ENCODE assay signal across 16 mouse cellular contexts in genomic region chr9:121549444-121549843, GRCm38 (mm10). TPM values are rescaled to one million over a fixed set of nuclear protein-coding genes. Genes with fewer than 3 reads are reported as not detected.
"Had no signal": no experiment of that assay in that cellular context is flagged by ENCODE, and none has a peak within 500 bp of the region (broad histone marks: within the 10 kb centered on the region; RNA-seq: fewer than 3 reads in every experiment).

No protein-coding gene starts in this region.

- H3K9me3 ChIP-seq: midbrain, embryonic 13.5 days; midbrain, embryonic 15.5 days; neural tube, embryonic 12.5 days had no signal

- H3K4me1 ChIP-seq: megakaryocyte, embryonic 14.5 days; midbrain, embryonic 15.5 days; neural tube, embryonic 12.5 days had no signal

- ATAC-seq: midbrain, embryonic 13.5 days; midbrain, embryonic 15.5 days had no signal

- H3K4me2 ChIP-seq: lung, embryonic 14.5 days; midbrain, embryonic 11.5 days; midbrain, embryonic 13.5 days; midbrain, embryonic 15.5 days; neural tube, embryonic 12.5 days had no signal

- DNase-seq: lung, adult 18-20 months; lung, embryonic 14.5 days; lung, postnatal 10 days; lung, postnatal 4 days; right cerebral cortex, postnatal 14 days; spleen, adult 18-20 months; thymus, adult 18-20 months; thymus, postnatal 14 days; thymus, postnatal 36 days had no signal

- H3K27me3 ChIP-seq: midbrain, embryonic 13.5 days; midbrain, embryonic 15.5 days; neural tube, embryonic 12.5 days had no signal

- H3K9ac ChIP-seq: lung, embryonic 14.5 days; midbrain, embryonic 13.5 days; midbrain, embryonic 15.5 days; neural tube, embryonic 12.5 days had no signal

- H3K27ac ChIP-seq: midbrain, embryonic 13.5 days; midbrain, embryonic 15.5 days; neural tube, embryonic 12.5 days had no signal

- H3K36me3 ChIP-seq: midbrain, embryonic 13.5 days; midbrain, embryonic 15.5 days; neural tube, embryonic 12.5 days had no signal

- H3K4me3 ChIP-seq: megakaryocyte, embryonic 14.5 days; midbrain, embryonic 13.5 days; midbrain, embryonic 15.5 days; neural tube, embryonic 12.5 days had no signal

RNA-seq across cellular contexts. Expression of gene Cck, which starts 54.0 kb away (rescaled TPM):
- total RNA-seq: monocyte, adult 5-6 weeks; neutrophil, adult 5-6 weeks had no signal
- polyA plus RNA-seq: lung, embryonic 14.5 days had no signal
